Mouse (Mus musculus) megakaryocyte, adult 5-6 weeks (primary cell): ENCODE results near the gene Xpc. TPM values are rescaled to one million over a fixed set of nuclear protein-coding genes. Genes with fewer than 3 reads are reported as not detected.

Source experiments
- ATAC-seq: 2 replicates; pipeline ENCODE4 v1.8.0; 2016; ENCODE audit warnings: mild to moderate bottlenecking, inconsistent platforms; ENCODE audit not compliant: poor library complexity, severe bottlenecking
- total RNA-seq, 2 experiments: library from RNA; stranded (forward) in 1 of 2; stranded (reverse) in 1 of 2; fragments of 153-499, 151-499 nt in 1 of 2; fragments of 221-1000, 200-1000 nt in 1 of 2; gene quantifications; 2 replicates each; pipeline versions ENCODE4 v1.2.3 to v1.2.4; 2015 to 2017

The Xpc gene
- total RNA-seq, 2 experiments from 2014 or later = 9.6 to 36.8 TPM

DNA sequence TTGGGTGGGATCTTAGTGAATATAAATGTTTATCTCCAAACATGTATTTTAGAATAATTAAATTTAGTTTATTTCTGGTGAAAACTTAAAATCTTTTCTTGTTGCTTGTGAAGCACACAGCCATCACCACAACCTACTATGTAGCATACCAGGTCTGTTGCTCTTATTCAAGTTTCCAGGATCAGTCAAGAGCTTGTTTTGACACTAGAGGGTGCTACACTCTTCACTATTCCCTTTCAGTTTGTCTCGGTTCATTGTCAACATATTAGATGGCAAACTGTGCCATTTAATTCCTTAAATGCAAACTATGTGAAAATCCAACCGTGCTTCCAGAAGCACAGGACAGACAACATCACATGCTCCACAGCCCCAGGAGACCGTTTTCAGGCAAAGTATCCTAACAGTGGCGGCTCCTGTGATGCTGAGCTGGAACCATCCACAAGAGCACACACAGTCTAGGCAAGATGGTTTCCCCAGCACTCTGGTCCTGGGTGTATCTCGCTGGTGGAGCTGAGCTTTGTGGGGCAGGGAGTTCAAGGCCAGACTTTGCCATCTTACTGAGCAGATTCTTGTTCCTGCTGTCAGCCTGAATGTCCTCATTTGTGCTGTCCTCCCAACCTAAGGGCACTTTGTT lies 11.7 kb upstream of the Xpc start:
- ATAC-seq = 0 out of 2 replicates have a peak, but pooled peaks have one; percentile 49

DNA sequence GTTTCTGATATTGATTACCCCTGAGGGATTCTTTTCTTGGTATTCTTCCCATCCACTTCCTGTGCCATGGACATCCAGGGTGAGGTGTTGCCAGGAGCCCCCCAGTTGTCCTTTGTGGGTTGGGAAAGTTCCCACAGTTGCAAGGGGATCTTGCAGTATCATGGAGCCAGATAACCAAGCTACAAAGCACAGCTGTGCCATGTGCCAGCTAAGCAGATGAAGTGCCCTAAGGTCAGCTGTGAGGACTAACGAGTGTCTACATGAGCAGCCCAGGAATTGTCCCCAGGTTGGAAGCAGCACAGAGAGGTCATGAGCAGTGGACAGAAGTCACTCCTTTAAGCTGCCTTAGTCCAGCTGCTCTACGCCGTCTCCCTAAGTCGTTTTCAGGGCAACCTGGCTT lies 9.9 kb upstream of the Xpc start:
- ATAC-seq = no peak

DNA sequence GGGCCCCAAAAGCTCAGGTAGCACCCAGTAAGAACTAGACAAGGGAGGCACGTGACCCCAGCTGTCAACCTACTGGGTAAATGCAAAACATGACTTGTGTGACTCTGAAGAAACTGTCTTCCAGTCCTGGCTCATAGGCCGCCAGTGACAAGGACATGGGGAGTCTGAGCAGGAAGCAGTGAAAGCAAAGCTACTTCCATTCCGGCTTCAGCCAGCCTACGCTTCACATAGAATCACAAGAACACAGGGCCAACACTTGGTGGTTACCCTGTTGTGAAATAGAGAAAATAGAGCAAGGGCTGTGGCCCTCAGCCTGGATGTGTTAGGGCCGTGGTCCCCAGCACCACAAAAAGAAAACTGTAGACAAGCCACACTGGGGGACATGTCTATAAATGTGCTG lies 7.1 kb upstream of the Xpc start:
- ATAC-seq = no peak

DNA sequence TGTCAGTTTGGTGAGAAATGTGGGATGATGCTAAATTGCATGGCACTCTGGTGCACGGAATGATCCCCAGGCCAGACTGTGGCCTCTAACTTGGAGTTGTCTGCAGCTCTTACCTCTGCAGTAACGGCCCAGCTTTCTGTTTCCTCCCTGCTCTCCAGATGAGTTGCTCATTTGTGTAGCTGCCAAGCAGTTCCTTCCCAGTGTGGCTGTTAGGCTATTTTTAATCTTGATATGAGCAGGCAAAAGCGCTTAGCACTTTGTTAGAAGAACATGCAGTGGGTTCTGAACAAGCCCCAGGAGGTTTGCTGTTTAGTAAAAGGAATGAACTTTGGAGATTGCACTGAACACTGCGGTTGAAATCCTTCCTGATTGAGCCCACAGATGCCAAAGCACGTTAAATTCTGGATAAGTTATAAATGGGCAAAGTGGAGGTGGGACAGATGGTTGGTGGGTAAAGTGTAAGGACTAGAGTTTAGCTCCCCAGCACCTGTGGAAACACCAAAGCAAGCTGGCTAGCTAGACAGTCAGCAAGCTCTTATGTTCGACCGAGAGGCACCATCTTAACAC lies 2.8 kb upstream of the Xpc start:
- ATAC-seq = no peak

DNA sequence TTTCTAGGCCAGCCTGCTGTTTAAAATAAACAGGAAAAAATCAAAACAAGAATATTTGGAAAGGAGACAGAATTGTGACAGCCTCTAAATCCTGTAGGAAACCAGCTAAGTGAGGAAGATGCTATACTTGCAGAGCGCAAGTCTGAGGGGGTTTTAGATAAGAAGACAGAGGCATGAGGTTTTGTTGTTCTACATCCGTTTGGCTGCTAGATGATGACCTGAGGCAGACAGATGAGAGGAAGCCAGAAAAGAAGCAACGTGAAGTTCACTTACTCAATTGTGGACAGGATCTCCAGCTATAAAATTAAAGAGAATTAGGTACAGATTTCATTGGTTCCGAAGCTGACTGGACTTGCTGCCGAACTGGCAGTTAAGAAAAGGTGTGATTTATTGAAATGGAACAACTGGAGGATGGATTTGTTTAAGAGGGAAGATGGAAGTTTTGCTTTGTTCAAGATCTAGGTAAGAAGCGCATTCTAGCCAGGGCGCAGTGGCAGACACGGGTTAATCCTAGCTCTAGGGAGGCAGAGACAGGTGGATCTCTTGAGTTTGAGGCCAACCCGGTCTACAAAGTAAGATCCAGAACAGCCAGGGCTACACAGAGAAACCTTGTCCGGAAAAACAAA lies 838 bp downstream of the Xpc start:
- ATAC-seq = no peak

DNA sequence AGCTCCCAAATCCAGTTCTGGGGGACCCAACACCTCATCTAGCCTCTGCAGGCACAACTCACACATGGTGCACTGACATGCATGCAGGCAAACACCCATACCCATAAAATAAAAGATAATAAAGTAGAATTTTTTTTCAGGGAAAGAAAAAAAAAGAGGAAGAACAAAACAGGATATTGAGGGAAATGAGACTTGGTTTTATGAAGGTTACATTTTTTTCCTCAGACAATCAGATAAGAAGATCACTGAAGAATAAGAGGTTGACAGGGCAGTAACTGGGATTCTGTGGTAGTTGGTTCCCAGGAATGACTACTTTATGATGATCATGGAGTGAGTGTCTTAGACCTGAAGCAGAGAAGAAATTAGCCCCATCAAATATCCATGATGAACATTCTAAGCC lies 1.6 kb downstream of the Xpc start:
- no peak for ATAC-seq

DNA sequence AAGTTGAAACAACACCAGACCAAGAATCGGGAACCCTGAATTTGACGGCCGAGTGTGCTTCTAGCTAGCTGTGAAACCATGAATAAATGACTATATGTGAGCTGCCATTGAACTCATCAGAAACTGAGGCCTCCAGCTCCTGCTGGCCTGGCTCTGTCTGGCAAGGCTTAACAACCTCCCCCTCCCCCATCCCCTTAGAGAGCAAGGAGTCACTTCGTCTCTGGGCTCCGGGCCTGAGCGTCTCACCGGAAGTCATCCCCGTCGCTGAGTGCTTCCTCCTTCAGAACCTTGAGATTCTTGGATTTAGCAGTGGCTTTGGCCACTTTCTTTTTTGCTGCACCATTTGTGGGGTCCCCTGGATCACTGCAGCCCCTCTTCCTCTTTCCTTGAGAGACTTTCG lies 5.5 kb downstream of the Xpc start:
- ATAC-seq = no peak

DNA sequence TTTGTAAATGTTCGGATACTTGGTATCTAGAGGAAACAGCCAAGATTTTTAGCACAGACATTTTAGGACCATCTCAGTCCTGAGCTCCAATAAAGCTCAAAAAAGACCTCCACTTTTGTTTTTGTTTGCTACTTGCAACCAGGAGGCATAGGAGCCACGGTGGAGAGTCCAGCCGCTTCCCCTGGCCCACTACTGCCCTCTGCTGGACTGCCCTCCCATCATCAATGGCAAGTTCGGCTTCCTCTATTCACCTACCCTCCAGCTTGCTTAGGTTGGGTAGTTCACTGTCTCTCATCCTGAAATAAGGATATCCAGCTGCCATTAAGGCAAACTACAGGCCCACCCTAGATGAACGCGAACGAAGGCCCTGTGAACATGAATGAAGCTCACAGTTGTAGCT lies 6.4 kb downstream of the Xpc start:
- peak; percentile 73 for ATAC-seq

DNA sequence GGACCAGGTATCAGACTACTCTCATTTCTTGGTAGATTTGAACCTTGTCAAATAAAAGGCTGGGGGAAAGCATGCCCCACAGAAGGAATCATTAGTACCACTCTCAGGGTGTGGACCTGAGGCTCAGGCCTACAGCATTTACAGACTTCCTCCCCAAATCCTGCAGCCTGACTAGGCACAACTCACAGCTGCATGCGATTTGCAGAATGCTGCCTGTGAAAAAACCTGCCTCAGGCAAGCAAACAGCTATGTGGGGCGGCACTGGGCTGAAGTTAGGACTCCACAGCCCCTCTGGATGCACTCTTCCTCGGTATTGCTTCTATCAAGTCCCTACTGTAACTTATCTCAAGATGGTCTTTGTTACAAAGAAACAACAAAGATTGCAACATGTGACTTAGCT lies 7.6 kb downstream of the Xpc start:
- no peak for ATAC-seq

DNA sequence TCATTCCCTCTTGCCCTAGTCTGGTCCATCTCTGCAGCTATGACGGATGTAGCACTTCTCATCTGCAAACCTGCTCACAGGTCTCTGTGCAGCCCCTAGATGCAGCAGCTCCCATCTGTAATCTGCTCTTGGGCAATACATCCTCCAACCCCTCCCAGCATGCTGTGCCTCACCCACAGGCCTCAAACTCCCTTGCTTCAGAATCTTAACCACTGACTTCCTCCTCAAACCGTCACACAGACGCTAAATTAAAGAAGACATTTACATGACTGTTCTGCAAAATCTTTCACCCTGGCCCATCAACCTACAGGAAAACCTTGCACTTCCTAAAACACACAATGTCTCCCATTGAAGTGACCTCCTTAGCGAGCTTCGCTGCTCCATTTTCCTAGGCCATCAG lies 9.7 kb downstream of the Xpc start:
- peak; percentile 92 for ATAC-seq

DNA sequence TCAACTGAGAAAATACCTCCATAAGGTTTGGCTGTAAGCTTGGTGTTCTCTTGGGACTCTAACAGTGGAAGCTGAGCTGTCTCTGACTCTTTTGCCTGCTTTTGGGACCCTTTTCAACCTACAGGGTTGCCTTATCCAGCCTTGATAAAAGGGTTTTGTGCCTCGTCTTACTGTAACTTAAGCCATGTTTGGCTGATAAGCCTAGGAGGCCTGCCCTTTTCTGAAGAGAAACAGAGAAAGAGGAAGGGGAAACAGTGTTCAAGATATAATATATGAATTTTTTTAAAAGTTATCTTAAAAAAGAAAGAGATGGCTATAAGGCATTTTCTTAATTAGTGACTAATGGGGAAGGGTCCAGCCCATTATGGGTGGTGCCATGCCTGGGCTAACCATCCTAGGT lies 12.4 kb downstream of the Xpc start:
- no peak for ATAC-seq

DNA sequence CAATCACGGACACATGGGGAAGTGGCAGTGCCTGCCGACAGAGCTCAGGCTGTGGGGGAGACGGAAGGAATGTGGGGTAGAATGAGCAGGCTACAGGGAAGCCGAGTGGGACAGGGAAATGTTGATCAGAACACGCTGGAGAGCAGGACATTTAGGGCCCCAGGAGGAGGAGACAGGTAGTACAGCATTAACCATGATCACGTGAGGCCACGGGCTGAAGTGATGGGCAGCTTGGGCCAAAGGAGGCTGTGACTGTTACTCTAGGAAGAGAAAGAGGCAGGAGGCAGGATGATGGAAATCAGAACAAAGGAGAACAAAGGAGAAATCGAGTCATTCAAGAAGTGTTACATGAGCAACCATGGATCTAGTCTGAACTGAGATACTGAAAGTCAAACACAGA lies 21.2 kb downstream of the Xpc start:
- ATAC-seq = peak; percentile 29; the same call in 1 of the 2 replicates

DNA sequence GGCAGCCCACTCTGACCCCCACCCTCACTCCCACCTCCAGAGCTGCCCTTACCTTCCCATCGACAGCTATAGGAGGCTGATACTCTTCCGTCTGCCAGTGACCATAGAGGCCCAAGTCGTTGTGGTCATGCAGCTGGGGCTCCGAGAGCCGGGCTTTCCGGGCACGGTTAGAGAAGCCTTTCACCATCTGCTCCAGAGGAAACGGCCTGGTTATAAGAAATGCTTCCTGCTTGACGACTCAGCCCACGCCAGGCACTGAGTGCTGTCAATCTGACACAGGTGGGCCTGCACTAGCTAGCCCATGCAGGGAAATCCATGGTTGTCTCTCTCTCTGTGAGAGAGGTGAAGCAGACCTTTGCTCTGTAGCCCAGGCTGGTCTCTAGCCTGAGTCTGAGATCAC lies 22.6 kb downstream of the Xpc start:
- peak; percentile 49 for ATAC-seq

DNA sequence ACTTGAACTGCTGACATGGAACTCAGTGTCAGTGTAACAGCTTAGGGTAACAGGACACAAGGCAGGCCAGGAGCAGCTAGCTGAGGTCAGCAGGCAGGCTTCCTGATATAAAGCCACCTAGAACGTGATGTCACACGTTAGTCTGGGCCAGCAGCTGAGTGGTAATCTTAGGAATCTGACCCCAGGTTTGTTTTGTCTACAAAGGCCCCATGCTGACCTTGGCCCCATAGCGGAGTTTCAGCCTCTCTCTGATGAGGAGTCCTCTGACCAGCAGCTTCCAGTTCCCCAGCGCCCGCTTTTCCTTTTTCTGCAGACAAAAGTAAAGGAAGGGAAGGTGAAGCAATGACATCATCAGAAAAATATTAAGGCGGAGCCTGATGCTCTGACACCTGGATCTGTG lies 24.7 kb downstream of the Xpc start:
- no peak for ATAC-seq

DNA sequence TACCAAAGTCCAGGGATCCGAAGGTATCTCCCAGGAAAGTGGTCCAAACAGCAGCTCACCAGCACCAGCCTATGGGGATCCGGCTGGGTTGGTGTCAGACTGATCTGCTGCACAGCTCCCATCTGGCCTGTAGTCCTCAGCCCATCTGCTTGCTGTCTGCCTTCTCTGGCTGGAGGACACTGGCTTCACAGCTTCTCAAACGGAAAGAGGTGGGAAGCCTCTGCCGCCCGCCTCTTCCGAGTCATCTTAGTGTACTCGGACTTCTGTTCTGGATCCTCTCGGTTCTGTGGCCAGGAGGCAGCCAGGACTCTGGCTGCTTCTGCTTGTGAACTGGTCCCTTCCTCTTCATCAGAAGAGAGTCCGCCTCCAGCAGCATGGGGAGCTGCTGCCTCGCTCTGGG lies 25.8 kb downstream of the Xpc start:
- no peak for ATAC-seq

DNA sequence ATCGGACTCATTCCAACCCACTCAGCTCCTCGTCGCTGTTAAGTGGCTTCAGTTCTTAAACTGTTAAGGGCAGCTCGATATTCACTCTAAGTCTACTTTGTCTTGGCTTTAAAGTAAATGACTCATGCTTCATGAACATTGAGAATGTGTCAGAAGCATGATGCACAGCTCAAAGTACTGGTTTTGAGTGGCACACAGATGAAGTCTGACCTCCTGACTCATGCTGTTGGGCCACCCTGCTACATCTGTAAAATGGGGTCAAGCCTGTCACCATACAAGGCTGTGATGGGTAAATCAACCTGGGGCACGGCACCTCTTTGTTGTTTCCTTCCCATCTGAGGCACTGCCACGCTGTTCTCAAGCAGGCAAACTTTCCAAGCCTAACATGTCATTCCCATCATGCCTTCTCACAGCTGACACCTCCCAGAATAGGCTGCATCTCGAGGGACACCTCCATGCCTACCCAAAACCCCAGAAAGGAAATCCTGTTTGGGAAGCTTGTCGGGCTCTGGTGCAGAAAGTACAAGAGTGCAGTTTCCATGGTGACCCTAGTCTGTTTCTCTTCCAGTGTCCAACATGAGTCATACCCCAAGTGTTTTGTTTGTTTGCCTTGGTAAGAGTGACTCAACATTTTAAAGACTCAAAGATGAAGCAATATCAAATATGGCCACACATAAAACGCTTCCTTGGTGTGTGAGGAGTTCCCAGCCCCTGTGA lies 27.0 kb downstream of the Xpc start:
- ATAC-seq = peak; percentile 76

DNA sequence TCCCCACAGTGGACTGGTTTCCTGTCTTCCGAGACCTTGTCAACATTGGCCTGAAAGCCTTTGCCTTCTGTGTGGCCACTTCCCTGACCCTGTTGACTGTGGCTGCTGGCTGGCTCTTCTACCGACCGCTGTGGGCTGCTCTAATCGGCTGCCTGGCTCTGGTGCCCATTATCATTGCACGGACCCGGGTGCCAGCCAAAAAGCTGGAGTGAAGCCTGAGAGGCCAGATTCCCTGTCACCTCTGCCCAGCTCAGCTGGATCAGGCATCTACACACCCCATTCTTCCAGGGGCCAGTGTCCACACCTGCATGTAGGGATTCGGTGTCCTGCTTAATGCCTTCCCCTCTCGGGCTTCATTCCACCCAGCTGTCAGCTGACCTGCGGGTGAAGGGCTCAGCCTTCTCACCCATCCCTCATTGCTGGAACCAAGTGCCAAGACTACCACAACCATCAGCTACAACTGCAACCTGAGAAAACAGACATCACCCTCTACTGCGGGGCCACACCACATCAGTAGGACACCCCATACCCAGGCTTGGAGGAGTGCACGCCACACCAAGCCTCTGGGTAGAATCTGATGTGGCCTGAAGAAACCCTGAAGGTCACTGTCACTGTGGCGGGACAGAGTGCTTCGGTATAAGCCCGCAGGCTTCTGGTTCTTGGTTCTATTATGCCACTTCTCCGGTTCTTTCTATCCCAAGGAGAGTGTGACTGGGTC lies 28.8 kb downstream of the Xpc start:
- no peak for ATAC-seq

DNA sequence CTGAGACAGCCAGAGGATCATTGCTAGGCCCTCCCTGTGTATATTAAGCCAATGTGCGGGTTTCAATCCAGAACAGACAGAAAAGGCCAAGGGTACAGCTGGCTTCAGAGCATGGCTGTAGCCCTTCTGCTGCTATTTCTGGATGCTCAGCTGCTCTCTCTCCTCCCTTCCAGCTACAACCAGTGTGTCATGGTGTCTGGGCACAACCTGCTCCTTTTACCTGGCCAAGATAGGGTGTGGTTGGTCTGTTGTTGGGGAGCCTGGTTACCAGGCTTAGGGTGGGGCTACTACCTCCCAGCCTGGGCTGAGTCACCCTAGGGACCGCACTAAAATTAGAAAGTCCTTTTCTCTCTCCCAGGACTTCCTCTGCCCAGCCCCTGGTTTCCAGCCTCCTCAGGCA lies 32.3 kb downstream of the Xpc start:
- ATAC-seq = no peak

DNA sequence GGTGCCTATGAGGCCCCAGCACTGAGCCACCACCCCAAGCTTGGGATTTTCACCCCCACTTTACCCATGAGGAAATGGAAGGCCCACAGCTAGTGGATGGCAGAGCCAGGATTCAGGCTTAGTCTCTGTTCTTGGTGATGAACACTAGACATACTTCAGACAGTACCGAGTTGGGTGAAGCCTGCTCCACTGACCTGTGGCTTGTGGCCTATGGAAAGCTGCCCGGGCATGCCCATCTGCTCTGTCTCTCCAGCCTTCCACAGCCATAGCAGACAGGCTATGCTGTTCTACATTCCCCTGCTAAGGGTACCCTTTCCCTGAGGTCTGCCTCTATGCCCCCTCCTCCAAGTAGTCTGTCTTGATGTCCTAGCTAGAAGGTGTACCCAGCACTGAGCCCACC lies 39.1 kb downstream of the Xpc start:
- ATAC-seq = no peak

DNA sequence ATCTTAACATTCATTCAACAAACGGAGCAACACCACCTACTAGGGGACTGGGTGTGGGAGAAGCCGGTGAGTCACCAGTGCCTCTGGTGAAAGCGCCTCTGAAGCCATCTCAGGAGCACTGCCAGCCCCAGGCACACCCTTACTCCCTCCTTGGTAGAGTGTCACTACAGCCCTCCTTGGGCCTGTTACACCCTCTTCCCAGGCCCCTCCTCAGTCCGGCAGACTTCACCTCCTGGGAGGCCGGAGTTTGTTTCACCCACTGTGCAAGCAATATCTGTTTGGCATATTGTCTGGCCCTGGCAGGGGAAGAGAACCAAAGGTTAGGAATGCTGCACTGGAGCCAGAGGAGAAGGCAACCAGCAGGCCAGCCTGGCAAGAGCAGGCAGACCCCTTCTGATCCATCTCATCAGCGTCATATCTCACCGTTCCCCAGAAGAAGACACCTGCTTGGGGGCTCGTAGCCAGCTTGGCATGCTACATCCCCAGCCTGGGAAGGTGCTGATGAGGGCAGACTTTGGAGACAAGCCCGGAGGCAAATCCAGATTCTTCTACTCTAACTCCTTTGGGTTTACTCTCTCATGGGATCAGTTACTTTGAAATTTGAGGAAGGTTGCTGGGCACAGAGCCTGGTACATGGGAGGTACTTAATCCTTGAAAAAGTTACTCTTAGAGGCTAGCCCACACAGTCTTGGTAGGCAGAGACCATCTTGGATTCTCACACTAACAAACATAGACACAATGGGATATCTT lies 41.1 kb downstream of the Xpc start:
- ATAC-seq = peak; percentile 39
